Mouse (Mus musculus) megakaryocyte progenitor cell, adult 5-6 weeks (primary cell): ENCODE results near the gene 1110002E22Rik. TPM values are rescaled to one million over a fixed set of nuclear protein-coding genes. Genes with fewer than 3 reads are reported as not detected.

Source experiments
- ATAC-seq: replicated peaks from 2 replicates; pipeline ENCODE4 v1.8.0; 2016; ENCODE audit warnings: mild to moderate bottlenecking, moderate TSS enrichment, inconsistent platforms; ENCODE audit not compliant: poor library complexity
- total RNA-seq, 2 experiments: library from RNA; stranded (forward) in 1 of 2; stranded (reverse) in 1 of 2; fragments of 157-497, 149-512 nt in 1 of 2; fragments of 200-1000 nt in 1 of 2; gene quantifications; 2 replicates each; pipeline versions ENCODE4 v1.2.3 to v1.2.4; 2015 to 2017

The 1110002E22Rik gene
- total RNA-seq, 2 experiments from 2014 or later: not detected

DNA sequence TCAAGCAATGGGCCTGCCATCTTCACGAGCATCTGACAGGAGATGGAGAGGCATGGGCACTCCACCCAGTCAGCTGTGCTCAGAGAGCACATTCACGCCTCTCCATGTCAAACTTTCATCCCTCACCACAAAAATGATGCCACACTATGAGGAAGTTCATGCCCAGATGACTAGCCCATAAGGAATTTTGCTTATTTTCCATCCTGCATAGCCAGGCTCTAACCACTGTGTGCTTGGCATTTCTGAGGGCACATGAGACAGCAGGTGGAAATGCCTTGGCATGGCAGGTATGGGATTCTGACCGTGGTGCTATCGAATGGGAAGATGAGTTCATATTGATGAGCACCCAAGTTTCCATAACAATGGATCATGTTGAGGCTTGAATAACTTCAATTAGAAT lies 38.8 kb downstream of the 1110002E22Rik start:
- ATAC-seq: no peak

GRCm38 (mm10) chr3:138105056-138105455 lies 40.2 kb downstream of the 1110002E22Rik start:
- no peak for ATAC-seq

DNA sequence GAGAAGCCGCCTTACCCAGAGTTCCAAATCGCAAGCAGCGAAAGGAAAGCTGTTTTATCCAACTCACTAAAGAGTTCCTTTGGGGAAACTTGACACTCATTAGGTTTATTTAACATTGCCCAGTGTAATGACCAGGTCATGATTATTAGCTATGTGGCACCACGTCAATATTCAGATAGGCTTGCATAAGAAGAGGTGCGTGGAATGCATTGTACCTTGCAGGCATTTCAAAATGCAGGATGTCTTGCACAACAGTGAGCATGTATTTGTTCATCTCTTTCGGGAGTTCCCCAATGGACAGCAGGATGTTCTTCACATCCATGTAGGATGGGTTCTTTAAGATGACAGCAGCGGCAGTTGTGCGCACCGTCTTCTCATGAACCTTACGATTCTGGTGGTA lies 42.0 kb downstream of the 1110002E22Rik start:
- peak; percentile 69 for ATAC-seq

GRCm38 (mm10) chr3:138110910-138111782 lies 46.3 kb downstream of the 1110002E22Rik start:
- no peak for ATAC-seq

- ATAC-seq: no peak
These were observed 49.3 kb downstream of the 1110002E22Rik start for GRCm38 (mm10) chr3:138114106-138114505.

DNA sequence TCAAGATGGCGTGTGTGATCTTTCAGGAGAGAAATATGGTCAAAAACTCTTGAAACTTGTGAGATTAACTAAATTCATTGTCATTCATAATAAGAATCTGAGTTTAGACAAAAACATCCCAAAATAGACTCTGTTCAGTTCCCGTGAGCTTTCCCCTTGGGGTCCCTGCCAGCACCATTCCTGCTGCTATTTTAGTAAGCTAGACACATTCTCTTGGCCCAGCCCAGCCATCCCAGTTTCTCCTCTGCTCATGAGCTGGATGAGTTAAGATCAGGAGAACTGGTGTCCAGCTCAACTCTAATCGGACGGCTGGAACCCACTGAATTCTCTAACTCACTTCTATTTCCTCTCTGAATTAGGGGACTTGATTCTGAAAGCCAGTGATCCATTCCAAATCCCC lies 52.0 kb downstream of the 1110002E22Rik start:
- no peak for ATAC-seq

- ATAC-seq: no peak
These were observed 53.5 kb downstream of the 1110002E22Rik start for GRCm38 (mm10) chr3:138118392-138118791.

DNA sequence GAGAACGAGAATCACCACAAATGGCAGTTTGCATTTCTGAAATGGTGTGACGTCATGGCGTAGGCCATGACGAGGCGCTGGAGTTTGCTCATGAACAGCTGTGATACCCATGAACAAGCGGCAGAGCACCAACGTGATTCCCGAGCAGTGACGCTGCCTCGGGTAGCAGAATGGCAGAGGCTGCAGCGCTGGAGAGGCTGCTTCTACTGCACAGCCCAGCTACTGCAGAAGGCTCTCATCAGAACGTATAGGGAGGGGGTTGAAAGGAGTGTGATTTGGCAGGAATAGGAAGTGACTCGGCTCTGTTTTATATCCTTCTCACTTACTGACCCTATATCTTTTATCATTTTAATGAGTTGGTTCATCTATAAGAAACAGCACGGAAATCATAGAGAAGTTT lies 54.0 kb downstream of the 1110002E22Rik start:
- peak; percentile 39; the same call in 1 of the 2 replicates for ATAC-seq

GRCm38 (mm10) chr3:138119444-138120105 lies 54.7 kb downstream of the 1110002E22Rik start:
- ATAC-seq: no peak

GRCm38 (mm10) chr3:138121461-138121860 lies 56.6 kb downstream of the 1110002E22Rik start:
- no peak for ATAC-seq

GRCm38 (mm10) chr3:138123842-138124241 lies 59.0 kb downstream of the 1110002E22Rik start:
- no peak for ATAC-seq

DNA sequence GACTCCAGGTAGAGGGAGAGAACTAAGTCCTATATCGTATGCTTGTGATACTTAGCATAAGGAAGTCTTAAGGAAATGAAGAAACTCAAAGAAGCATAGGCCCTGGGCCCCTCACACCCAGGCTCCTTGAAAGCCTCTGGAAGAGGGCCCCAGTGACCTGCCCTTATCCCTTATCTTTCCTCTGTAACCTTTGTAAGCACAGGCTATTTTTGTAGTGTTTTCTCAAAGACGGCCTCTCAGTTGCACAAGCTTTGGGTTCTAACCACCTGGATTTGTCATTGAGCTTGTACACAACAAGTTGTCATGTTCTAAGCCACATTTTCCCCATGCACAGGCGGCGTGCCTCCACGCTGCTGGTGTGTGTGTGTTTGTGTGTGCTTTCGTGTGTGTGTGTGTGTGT lies 64.3 kb downstream of the 1110002E22Rik start:
- ATAC-seq: no peak

DNA sequence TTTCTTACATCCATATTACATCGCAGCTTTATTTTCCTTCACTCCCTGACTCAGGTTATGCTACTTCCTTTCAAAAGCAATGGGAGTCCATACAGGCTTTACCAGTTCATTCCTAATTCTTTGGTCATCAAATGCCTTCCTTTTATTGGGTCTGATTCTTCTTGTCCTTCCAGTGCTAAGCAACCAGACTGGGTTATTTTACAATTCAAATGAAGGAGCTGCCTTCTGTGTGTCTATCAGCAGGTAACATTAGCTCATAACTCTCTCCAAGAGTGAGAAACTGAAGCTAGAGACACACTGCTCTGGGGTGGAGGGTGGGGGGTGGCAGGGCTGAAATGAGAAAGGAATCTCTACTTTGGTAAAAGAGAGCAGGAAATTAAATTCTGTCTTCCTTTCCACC lies 65.8 kb downstream of the 1110002E22Rik start:
- no peak for ATAC-seq

Other genes starting within 250 kb of the 1110002E22Rik start
- 1,493 and 1,629 TPM in 2 replicates for gene H2afz, start 200.6 kb upstream of the 1110002E22Rik start, total RNA-seq (2015)
- gene H2afz, start 200.6 kb upstream of the 1110002E22Rik start, total RNA-seq (2017): 1,461 and 1,542 TPM in 2 replicates
- 4.5 and 7.3 TPM in 2 replicates for gene Dnajb14, start 197.4 kb upstream of the 1110002E22Rik start, total RNA-seq (2015)
- gene Dnajb14, start 197.4 kb upstream of the 1110002E22Rik start, total RNA-seq (2017): 5.4 and 6.2 TPM in 2 replicates
- gene Lamtor3, start 146.5 kb upstream of the 1110002E22Rik start, total RNA-seq (2015): 61.3 and 77.5 TPM in 2 replicates
- 66.2 and 76.7 TPM in 2 replicates for gene Lamtor3, start 146.5 kb upstream of the 1110002E22Rik start, total RNA-seq (2017)
- gene Dapp1, start 83.5 kb upstream of the 1110002E22Rik start, total RNA-seq (2015): 79.2 and 99.7 TPM in 2 replicates
- gene Dapp1, start 83.5 kb upstream of the 1110002E22Rik start, total RNA-seq (2017): 129 and 154 TPM in 2 replicates
- not detected in 2 replicates for gene Gm5105, start 2.3 kb downstream of the 1110002E22Rik start, total RNA-seq (2015)
- not detected in 2 replicates for gene Gm5105, start 2.3 kb downstream of the 1110002E22Rik start, total RNA-seq (2017)
- 5.6 and 8.2 TPM in 2 replicates for gene Trmt10a, start 78.4 kb downstream of the 1110002E22Rik start, total RNA-seq (2015)
- 10.7 and 25.7 TPM in 2 replicates for gene Trmt10a, start 78.4 kb downstream of the 1110002E22Rik start, total RNA-seq (2017)
- 3.1 and 4.5 TPM in 2 replicates for gene Mttp, start 79.9 kb downstream of the 1110002E22Rik start, total RNA-seq (2015)
- gene Mttp, start 79.9 kb downstream of the 1110002E22Rik start, total RNA-seq (2017): 2.0 and 5.6 TPM in 2 replicates
- gene 4930579F01Rik, start 128.8 kb downstream of the 1110002E22Rik start, total RNA-seq (2015): not detected in 2 replicates
- not detected in 2 replicates for gene 4930579F01Rik, start 128.8 kb downstream of the 1110002E22Rik start, total RNA-seq (2017)
- gene Adh7, start 152.7 kb downstream of the 1110002E22Rik start, total RNA-seq (2015): not detected in 2 replicates
- gene Adh7, start 152.7 kb downstream of the 1110002E22Rik start, total RNA-seq (2017): not detected in 2 replicates
- not detected in 2 replicates for gene Adh1, start 195.9 kb downstream of the 1110002E22Rik start, total RNA-seq (2015)
- gene Adh1, start 195.9 kb downstream of the 1110002E22Rik start, total RNA-seq (2017): not detected in 2 replicates
- not detected in 2 replicates for gene Adh6a, start 248.2 kb downstream of the 1110002E22Rik start, total RNA-seq (2015)
- gene Adh6a, start 248.2 kb downstream of the 1110002E22Rik start, total RNA-seq (2017): not detected in 2 replicates